Mouse (Mus musculus) liver, embryonic 12.5 days (tissue): Measurements from ENCODE around the gene Gsg1. TPM values are rescaled to one million over a fixed set of nuclear protein-coding genes. Genes with fewer than 3 reads are reported as not detected.

ENCODE experiments used
- ATAC-seq: fragments of 200-750 bp; cut with Nextera tagmentation; 2 replicates; pipeline ENCODE4 v1.8.0; 2017; ENCODE audit warnings: moderate number of reproducible peaks, mild to moderate bottlenecking, moderate library complexity
- H3K27ac ChIP-seq: fragments of 300-500 bp; sonication (generic); 2 replicates; pipeline ENCODE4 v1.5.1; 2016; ENCODE audit warnings: mild to moderate bottlenecking
- H3K27me3 ChIP-seq: fragments of 300-500 bp; sonication (generic); replicated peaks from 2 replicates; pipeline ENCODE4 v1.6.1; 2016; ENCODE audit warnings: mild to moderate bottlenecking, moderate library complexity
- H3K36me3 ChIP-seq: fragments of 300-500 bp; sonication (generic); 2 replicates; pipeline ENCODE4 v1.6.1; 2016; ENCODE audit warnings: mild to moderate bottlenecking, moderate library complexity
- H3K4me1 ChIP-seq: fragments of 300-500 bp; sonication (generic); 2 replicates; pipeline ENCODE4 v1.6.1; 2016
- H3K4me2 ChIP-seq: fragments of 300-500 bp; sonication (generic); 2 replicates; pipeline ENCODE4 v1.6.1; 2016; ENCODE audit warnings: mild to moderate bottlenecking, moderate library complexity
- H3K4me3 ChIP-seq: fragments of 300-500 bp; sonication (generic); 2 replicates; pipeline ENCODE4 v1.5.1; 2016; ENCODE audit warnings: mild to moderate bottlenecking, moderate library complexity
- H3K9ac ChIP-seq: fragments of 300-500 bp; sonication (generic); 2 replicates; pipeline ENCODE4 v1.6.1; 2016; ENCODE audit warnings: mild to moderate bottlenecking, moderate library complexity
- H3K9me3 ChIP-seq: fragments of 300-500 bp; sonication (generic); replicated peaks from 2 replicates; pipeline ENCODE4 v1.6.1; 2016; ENCODE audit warnings: mild to moderate bottlenecking, moderate library complexity
- WGBS: fragments of 180-500 bp; shearing (Covaris S2); methylation state at CpG from one replicate; pipeline ENCODE4 v1.1.7; 2016; ENCODE audit not compliant: insufficient replicate concordance; 5-methylcytosine and 5-hydroxymethylcytosine counted together
- polyA plus RNA-seq: library from polyadenylated mRNA; unstranded; fragments of >200 nt; fragmentation: Nextera tagmentation; extraction: Ambion mirVana; gene quantifications from 2 replicates; pipeline ENCODE4 v1.2.1, GENCODE M21; 2016

Gene Gsg1
- polyA plus RNA-seq, 1 experiment from 2014 or later: 0.10 TPM

DNA sequence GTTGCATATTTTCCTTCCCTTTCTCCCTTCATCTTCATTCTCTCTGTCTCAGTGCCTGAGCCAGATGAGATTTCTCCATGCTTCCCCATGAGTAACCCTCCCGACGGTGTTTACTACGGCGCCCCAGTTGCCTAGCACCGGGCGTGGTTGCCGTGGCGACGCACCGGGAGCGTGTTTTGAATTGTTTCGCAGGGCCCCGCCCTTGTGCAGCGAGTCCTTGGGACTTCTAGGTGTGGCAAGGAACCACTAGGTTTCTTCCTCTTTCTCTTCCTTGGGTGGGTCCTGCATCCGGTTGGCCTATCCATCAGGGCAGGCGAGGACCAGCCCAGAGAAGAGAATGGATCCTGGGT is 1.4 kb downstream of the Gsg1 start:
- Histone ChIP-seq H3K4me3 (no peak overlapping the region), H3K27ac (no peak overlapping the region), H3K9ac (no peak overlapping the region; the same call in 1 of the 2 replicates), H3K4me1 (peaks cover 9% of the 10 kb centered on the region), H3K27me3 (peaks cover 49% of the 10 kb centered on the region), H3K36me3 (no peaks in the 10 kb centered on the region), H3K9me3 (no peaks in the 10 kb centered on the region), H3K4me2 (peak overlapping the region; percentile 36)
- 6% methylated on average over 16 of the region's 16 CpGs for WGBS
- ATAC-seq: peak; percentile 68

DNA sequence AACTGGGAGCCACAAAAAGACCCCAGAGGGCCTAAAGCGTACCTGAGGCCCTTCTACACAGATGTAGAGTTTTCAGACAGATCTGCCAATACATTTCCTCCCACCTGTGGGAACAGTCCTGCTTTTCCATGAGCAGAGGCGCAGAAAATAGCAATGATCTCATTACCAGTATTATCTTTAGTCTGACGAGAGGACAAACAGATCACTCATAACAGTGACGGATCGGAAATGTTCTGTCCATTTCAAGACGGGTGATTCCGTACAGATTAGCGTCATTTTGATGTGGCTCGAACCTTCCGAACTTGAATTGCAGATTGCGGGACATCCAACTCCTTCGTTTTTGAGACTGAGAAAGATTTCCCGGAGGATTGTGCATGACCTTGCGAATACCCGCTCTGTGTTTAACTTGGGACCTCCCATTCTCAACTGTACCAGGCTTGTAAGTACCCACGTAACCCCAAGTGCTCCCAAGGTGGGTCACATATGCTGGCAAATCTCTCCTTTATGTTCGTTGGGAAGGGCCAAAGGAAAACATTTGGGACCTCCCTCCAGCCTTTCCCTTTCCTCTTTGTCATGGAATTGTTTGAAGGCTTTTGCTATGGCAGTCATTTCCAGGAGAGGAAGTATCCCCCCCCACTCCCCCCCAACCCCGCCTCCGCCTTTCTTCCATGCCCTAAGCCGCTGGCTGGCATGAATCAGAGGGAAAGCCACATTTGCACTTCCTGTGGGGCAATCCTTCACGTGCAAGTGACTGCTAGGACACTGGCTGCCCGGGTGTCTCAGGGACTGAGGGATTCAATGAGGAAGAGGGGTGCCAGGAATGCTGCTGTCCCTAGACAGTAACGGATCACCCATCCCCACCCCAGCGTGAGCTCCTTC is 2.1 kb downstream of the Gsg1 start:
- Histone ChIP-seq H3K27me3 (peaks cover 55% of the 10 kb centered on the region), H3K9me3 (no peaks in the 10 kb centered on the region), H3K4me2 (peak overlapping the region; percentile 36), H3K27ac (no peak overlapping the region), H3K36me3 (no peaks in the 10 kb centered on the region), H3K9ac (no peak overlapping the region; the same call in 1 of the 2 replicates), H3K4me1 (peaks cover 9% of the 10 kb centered on the region), H3K4me3 (0 out of 2 replicates have a peak overlapping the region, but pooled peaks have one; percentile 1)
- no peak; the same call in 1 of the 2 replicates for ATAC-seq
- 46% methylated on average over 24 of the region's 24 CpGs for WGBS

DNA sequence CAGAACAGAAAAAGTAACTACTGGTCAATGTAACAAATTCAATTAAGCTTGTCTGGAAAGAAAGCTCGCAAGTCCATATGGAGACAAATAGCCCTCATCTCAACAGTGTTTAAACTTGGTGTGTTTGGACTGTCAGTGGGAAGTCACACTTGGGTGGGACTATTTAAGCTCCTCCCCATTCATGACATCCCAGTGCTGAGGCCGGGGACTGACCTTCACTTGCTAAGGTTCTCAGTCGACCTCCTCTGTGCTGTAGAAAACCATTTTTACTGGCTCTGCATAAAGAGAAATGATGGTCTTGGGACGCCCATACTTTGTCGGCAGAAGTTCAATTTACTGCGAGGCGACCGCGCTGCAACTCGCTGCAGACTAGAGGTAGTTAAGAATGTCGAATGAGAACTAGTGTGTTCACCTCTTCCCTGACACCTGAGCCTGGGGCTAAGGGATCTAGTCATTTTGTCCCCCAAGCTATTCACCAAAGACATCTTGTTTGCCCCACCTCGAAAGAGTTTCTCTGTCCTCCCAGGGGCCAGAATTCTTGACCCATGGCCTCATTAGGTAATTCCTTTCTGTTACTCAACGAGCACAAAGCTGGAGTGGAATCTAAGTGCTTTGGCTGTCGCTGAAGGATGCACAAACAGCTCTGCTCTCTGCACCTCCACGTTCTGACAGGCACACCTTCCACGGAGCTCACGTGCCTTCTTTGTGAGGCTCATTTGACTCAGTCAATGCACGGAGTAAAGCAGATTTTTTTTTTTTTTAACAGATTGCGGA is 3.0 kb downstream of the Gsg1 start:
- H3K9ac ChIP-seq: no peak overlapping the region
- WGBS: 58% methylated on average over 19 of the region's 19 CpGs
- H3K36me3 ChIP-seq: no peaks in the 10 kb centered on the region
- no peaks in the 10 kb centered on the region for H3K9me3 ChIP-seq
- ATAC-seq: no peak
- H3K27me3 ChIP-seq: peaks cover 56% of the 10 kb centered on the region
- peaks cover 9% of the 10 kb centered on the region for H3K4me1 ChIP-seq
- H3K27ac ChIP-seq: no peak overlapping the region
- no peak overlapping the region for H3K4me3 ChIP-seq
- H3K4me2 ChIP-seq: no peak overlapping the region

DNA sequence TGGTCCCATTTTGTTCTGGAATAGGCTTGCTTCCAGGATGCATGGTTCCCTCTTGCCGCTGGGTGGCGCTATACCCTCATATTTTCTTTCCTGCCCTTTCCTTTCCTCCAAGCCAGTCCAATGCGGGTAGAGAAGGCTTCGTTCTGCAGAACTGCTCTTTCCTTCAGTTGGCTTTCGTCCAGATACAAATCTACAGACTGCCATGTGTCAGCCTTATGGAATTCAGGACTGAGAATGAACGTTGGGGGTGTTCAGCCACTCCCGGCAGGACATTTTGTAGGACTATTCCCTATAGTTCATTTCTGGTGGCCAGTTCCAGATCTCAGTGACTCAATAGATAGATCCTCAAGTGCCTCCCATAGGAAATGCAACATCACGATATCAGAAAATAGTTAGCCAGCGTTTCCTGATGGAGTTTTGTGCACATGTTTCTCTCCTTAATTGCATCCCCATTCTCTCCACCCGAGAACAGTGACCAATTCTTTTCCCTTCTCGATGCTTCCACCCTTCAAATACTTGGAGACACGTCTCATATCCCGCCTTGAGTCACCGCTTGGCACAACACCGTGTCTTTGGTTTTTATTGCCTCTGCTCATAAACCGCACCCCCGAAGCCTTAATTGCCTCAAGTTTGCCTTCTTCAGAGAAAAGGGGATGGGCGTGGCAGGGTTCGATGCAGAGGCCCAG is 4.2 kb downstream of the Gsg1 start:
- H3K9me3 ChIP-seq: no peaks in the 10 kb centered on the region
- H3K27me3 ChIP-seq: peaks cover 56% of the 10 kb centered on the region
- 42% methylated on average over 19 of the region's 19 CpGs for WGBS
- H3K9ac ChIP-seq: no peak overlapping the region
- H3K27ac ChIP-seq: no peak overlapping the region
- 0 out of 2 replicates have a peak, but pooled peaks have one; percentile 18 for ATAC-seq
- peaks cover 9% of the 10 kb centered on the region for H3K4me1 ChIP-seq
- no peak overlapping the region for H3K4me2 ChIP-seq
- H3K4me3 ChIP-seq: no peak overlapping the region
- H3K36me3 ChIP-seq: no peaks in the 10 kb centered on the region

DNA sequence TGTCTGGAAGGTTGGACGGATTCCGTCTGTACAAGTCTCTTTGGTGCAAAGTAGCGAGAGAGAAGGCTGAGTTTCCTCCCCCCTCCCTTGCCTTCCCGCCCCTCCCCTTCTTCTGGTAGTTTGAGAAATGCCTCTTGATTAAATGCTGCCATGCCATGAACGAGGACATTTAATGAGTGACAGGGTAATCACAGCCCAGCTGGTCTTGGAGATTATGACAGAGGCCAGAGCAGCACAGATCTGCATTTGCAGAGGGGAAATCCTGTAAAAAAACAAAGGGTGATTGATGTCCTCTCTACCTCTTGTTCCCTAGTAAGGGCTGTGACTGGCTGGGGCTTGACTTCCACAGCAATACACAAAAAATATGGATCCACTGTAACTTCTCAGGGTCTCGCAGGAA is 6.3 kb downstream of the Gsg1 start:
- H3K27me3 ChIP-seq: peaks cover 58% of the 10 kb centered on the region
- no peak overlapping the region for H3K4me2 ChIP-seq
- H3K27ac ChIP-seq: no peak overlapping the region
- 49% methylated on average over 6 of the region's 6 CpGs for WGBS
- H3K4me1 ChIP-seq: peaks cover 8% of the 10 kb centered on the region
- H3K9ac ChIP-seq: no peak overlapping the region
- no peak overlapping the region for H3K4me3 ChIP-seq
- ATAC-seq: no peak
- H3K9me3 ChIP-seq: no peaks in the 10 kb centered on the region
- no peaks in the 10 kb centered on the region for H3K36me3 ChIP-seq

DNA sequence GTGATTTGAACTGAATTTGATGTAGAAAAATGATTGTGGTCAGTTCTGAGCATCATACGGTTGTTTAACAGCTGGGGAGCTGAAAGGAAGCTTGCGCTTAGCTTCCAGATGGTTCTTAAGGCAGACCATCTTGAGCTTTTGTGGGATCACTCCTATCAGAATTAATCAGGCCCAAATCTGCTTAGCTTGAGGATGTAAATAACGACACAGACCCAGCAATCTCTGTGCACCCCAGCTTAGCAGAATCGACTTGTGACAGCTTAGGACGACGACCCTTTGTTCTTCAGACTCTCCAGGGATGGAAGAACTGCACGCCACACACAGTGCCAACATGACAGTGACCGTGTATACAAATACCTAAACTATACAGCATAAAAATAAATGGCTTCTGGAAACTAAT is 8.6 kb downstream of the Gsg1 start:
- H3K9ac ChIP-seq: no peak overlapping the region
- ATAC-seq: no peak
- H3K9me3 ChIP-seq: no peaks in the 10 kb centered on the region
- 69% methylated on average over 8 of the region's 8 CpGs for WGBS
- no peak overlapping the region for H3K27ac ChIP-seq
- no peak overlapping the region for H3K4me2 ChIP-seq
- no peaks in the 10 kb centered on the region for H3K36me3 ChIP-seq
- H3K4me3 ChIP-seq: no peak overlapping the region
- peaks cover 36% of the 10 kb centered on the region for H3K27me3 ChIP-seq
- peaks cover 18% of the 10 kb centered on the region for H3K4me1 ChIP-seq

DNA sequence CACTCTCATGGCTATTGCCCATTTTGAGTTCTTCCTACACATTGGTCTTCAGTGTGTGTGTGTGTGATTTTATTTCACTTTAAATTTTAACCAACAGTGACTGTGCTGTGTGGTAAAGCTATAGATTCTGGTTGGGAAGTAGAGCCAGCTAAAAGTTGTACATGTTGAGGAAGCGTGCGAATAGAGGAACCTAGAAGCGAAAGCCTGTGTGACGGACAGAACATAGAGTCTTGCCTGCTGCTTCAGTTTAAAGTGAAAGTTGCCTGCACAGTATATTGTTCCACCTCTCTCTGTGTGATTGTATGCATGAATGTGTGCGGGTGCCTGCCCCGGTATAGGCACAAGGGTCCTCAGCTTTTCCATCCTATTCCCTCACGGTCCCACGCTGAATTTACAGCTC is 13.8 kb downstream of the Gsg1 start:
- H3K27me3 ChIP-seq: peaks cover 12% of the 10 kb centered on the region
- H3K4me2 ChIP-seq: no peak overlapping the region
- peaks cover 20% of the 10 kb centered on the region for H3K4me1 ChIP-seq
- no peak overlapping the region for H3K9ac ChIP-seq
- no peak for ATAC-seq
- peaks cover 27% of the 10 kb centered on the region for H3K36me3 ChIP-seq
- no peak overlapping the region for H3K4me3 ChIP-seq
- H3K9me3 ChIP-seq: no peaks in the 10 kb centered on the region
- H3K27ac ChIP-seq: no peak overlapping the region
- 83% methylated on average over 8 of the region's 8 CpGs for WGBS

DNA sequence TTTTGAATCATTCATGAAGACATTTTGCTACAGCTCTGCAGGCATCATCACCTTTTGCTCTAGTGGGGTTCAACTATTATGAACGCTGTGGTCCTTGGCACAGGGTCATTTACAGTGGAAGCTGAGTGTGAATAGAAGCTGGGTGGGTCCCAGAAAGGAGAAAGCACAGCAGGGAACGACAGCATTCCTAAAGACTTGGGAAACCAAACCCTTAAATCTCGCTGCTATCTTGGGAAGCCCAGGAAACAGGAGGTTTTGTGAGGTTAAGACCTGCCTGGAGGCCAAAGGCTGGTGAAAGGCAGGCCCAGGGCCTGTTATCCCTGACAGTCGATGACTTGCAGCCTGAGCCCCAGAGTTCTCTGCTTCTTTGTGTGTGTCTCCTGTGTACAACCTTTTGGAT is 15.9 kb downstream of the Gsg1 start:
- Histone ChIP-seq H3K27ac (no peak overlapping the region), H3K4me3 (no peak overlapping the region), H3K9ac (no peak overlapping the region), H3K27me3 (no peaks in the 10 kb centered on the region), H3K9me3 (no peaks in the 10 kb centered on the region), H3K4me1 (peaks cover 20% of the 10 kb centered on the region), H3K4me2 (no peak overlapping the region), H3K36me3 (peaks cover 48% of the 10 kb centered on the region)
- WGBS: 54% methylated on average over 4 of the region's 4 CpGs
- no peak for ATAC-seq

DNA sequence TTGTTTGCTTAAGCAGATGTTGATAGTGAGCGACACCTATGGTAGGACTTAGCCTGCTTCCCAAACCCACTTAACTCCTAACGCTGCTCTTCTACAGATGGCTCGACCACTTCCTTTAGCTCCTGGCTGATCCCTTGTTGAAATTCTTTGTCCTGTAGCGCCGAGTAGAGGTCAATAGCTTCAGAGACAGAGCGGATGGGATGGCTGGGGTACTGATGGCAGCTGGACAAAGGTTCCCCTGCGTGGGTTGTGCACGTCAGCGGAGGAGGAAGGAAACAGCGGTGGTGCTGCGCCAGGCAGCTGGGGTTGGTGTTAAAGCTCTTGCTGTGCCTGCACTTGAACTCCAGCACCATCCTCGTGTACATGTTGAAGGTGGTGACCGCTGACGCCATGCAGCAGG is 16.8 kb downstream of the Gsg1 start:
- peaks cover 57% of the 10 kb centered on the region for H3K36me3 ChIP-seq
- WGBS: 38% methylated on average over 14 of the region's 14 CpGs
- ATAC-seq: 0 out of 2 replicates have a peak, but pooled peaks have one; percentile 17
- H3K9me3 ChIP-seq: no peaks in the 10 kb centered on the region
- H3K27ac ChIP-seq: no peak overlapping the region
- no peak overlapping the region for H3K9ac ChIP-seq
- no peak overlapping the region for H3K4me3 ChIP-seq
- H3K4me1 ChIP-seq: peaks cover 19% of the 10 kb centered on the region
- no peak overlapping the region for H3K4me2 ChIP-seq
- no peaks in the 10 kb centered on the region for H3K27me3 ChIP-seq

DNA sequence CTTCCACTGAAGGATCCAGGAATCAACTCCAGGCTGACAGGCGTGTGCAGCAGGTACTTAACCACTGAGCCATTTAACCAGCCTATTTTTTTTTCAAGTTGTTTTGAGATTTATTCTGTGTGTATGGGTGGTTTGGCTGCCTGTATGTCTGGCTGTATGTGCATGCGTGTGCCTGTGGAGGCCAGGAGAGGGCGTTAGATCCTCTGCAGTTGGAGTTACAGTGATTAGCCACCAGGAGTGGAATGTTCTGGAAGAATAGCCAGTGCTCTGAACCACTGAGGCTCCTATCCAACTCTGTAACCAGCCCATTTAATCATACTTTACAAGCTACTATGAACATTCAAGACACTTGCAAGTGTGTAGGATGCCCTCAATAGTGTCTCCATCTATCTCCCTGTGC is 17.6 kb downstream of the Gsg1 start:
- Histone ChIP-seq H3K9me3 (no peaks in the 10 kb centered on the region), H3K9ac (no peak overlapping the region), H3K27ac (no peak overlapping the region), H3K4me1 (peaks cover 12% of the 10 kb centered on the region), H3K4me3 (no peak overlapping the region), H3K4me2 (no peak overlapping the region), H3K27me3 (no peaks in the 10 kb centered on the region), H3K36me3 (peaks cover 65% of the 10 kb centered on the region)
- WGBS: 71% methylated on average over 3 of the region's 3 CpGs
- ATAC-seq: no peak

DNA sequence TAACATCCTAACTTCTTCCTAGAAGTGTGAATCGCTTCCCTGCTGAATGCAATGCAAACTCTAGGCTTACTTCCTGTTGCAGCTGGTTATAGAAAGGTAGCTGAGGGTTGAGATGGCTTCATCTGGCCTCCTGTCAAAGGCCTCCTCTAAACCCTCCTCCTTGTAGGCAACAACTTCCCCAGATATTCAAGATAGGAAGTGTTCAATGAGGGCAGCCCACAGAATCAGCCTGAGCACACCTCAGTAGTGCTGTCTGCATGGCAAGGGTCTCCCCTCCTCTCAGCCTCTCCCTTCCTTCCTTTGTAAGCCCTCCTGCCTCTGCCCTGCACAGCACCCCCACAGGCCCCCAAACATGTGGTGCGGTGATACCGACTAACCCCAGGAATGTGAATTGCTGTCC is 18.4 kb downstream of the Gsg1 start:
- H3K4me3 ChIP-seq: no peak overlapping the region
- no peak overlapping the region for H3K27ac ChIP-seq
- H3K9me3 ChIP-seq: no peaks in the 10 kb centered on the region
- no peak overlapping the region for H3K9ac ChIP-seq
- H3K4me1 ChIP-seq: peaks cover 4% of the 10 kb centered on the region
- H3K4me2 ChIP-seq: no peak overlapping the region
- no peak for ATAC-seq
- H3K27me3 ChIP-seq: no peaks in the 10 kb centered on the region
- peaks cover 72% of the 10 kb centered on the region for H3K36me3 ChIP-seq
- WGBS: 71% methylated on average over 3 of the region's 3 CpGs
